Mouse (Mus musculus): ENCODE results near the gene Plpp6. TPM values are rescaled to one million over a fixed set of nuclear protein-coding genes. Genes with fewer than 3 reads are reported as not detected.

The Plpp6 gene
- polyA plus RNA-seq, 1 experiment from 2014 or later, result 6.4 TPM

DNA sequence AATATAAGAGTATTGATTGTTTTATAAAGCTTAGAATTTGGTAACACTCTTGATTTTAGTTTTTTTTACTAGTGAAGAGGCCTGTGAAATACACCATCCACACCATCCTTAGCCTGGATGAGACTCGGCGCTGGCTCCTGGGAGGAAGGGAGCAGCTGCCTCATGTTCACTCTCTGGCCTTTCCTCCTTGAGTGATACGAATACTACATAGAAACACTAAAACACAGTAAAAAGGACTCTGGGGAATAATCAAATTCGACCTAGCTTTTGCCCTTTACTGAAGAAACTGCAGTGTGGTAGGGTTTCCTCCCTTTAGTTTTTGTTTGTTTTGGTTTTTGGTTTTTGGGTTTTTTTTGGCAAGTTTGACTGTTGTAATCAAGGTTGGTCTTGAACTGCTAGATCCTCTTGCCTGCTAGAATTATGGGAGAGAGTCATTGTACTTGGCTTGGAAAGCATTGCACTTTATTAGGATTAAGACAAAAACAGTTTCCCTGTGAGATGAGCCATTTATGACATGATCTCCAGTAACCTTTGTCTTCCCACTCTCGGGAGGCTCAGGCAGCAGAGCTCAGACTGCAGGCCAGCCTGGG is 50.8 kb downstream of the Plpp6 start:
- no peak overlapping the region for H3K27ac ChIP-seq
- 81% methylated on average over 5 of the region's 5 CpGs for WGBS
- H3K9me3 ChIP-seq, result 0 out of 2 replicates have a peak, but pooled peaks cover 2% of the 10 kb centered on the region
- no peak overlapping the region for H3K9ac ChIP-seq
- H3K36me3 ChIP-seq, result peaks cover 65% of the 10 kb centered on the region
- no peak for ATAC-seq (ENCODE audit: insufficient number of reproducible peaks, insufficient read depth, low FRiP score, low TSS enrichment, low read depth)
- H3K4me1 ChIP-seq, result no peaks in the 10 kb centered on the region
- no peak overlapping the region for H3K4me3 ChIP-seq
- no peak overlapping the region for H3K4me2 ChIP-seq
- no peaks in the 10 kb centered on the region for H3K27me3 ChIP-seq

DNA sequence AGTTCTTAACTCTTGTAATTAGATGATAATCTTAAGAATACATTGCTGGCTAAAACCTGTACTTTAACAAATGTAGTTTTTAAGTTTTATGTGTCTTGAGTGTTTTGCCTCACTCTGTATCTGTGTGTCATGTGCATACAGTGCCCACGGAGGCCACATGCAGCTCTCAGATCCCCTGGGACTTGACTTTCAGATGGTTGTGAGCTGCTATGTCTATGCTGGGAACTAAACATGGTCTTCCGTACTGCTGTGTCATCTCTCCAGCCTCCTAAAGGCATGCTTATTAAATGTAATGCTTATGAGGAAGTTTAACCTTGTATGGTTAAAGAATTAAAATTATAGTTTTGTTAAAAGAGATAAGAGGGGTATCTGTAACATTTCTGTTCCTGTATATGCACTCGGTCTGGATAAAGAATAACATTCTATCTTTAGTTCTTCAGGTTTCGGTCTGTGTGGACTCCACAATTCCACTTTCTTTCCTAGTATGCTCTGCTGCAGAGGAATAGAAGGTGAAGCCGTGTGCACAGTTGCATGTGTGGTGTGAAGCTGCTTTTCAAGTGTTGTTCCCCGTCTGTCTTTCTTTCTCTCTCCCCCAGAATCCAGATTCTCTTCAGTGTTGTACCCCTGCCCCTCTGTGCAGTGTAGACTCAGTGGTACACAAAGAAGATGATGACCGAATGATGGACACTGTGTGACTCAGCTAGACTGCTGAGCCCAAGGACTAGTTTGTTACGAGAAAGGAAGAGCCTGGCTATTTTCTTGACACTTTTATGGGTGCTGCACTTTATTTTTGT is 51.9 kb downstream of the Plpp6 start:
- H3K4me3 ChIP-seq, result no peak overlapping the region
- H3K9me3 ChIP-seq, result 0 out of 2 replicates have a peak, but pooled peaks cover 2% of the 10 kb centered on the region
- 82% methylated on average over 8 of the region's 8 CpGs for WGBS
- H3K27me3 ChIP-seq, result no peaks in the 10 kb centered on the region
- ATAC-seq (ENCODE audit: insufficient number of reproducible peaks, insufficient read depth, low FRiP score, low TSS enrichment, low read depth), result no peak
- H3K27ac ChIP-seq, result no peak overlapping the region
- peaks cover 75% of the 10 kb centered on the region for H3K36me3 ChIP-seq
- H3K4me2 ChIP-seq, result no peak overlapping the region
- H3K4me1 ChIP-seq, result no peaks in the 10 kb centered on the region
- H3K9ac ChIP-seq, result no peak overlapping the region

DNA sequence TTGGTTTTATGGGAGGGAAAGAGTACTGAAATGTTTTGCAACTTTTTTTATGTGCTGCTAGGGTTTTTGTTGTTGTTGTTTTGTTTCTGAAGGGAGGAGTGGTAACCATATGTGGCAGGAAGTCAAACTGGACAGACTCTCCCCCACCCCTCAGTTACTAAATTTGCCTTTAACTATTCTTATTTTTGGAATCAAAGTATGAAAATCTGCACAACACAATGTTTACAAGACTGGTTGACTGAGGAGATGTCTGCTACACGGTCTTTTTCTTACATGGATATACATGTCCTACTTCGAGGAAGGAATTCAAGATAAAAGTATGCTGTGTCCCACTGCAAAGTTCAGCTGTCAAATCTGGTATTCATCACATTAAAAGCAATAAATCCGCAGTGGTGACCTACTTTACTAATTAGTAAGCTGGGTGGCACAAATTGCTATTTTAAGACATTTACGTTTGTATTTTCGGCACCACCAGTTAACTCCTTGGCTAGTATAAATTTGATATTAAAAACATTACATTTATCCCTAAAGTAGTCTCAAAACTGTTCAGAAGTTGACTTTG is 52.5 kb downstream of the Plpp6 start:
- Histone ChIP-seq H3K9me3 (0 out of 2 replicates have a peak, but pooled peaks cover 2% of the 10 kb centered on the region), H3K4me3 (no peak overlapping the region), H3K4me2 (no peak overlapping the region), H3K9ac (no peak overlapping the region), H3K4me1 (no peaks in the 10 kb centered on the region), H3K27me3 (no peaks in the 10 kb centered on the region), H3K27ac (no peak overlapping the region), H3K36me3 (peaks cover 73% of the 10 kb centered on the region)
- WGBS, result 74% methylated on average over 5 of the region's 5 CpGs
- no peak for ATAC-seq (ENCODE audit: insufficient number of reproducible peaks, insufficient read depth, low FRiP score, low TSS enrichment, low read depth)

Other genes starting within 250 kb of the Plpp6 start
- 2.2 TPM in 2 replicates for gene Slc1a1, start 128.9 kb upstream of the Plpp6 start, polyA plus RNA-seq (2015; fragmentation: Nextera tagmentation; extraction: Ambion mirVana)
- gene 4430402I18Rik, start 3.8 kb downstream of the Plpp6 start, polyA plus RNA-seq (2015; fragmentation: Nextera tagmentation; extraction: Ambion mirVana), result 0.30 and 0.77 TPM in 2 replicates
- 45.4 and 47.6 TPM in 2 replicates for gene Cdc37l1, start 26.4 kb downstream of the Plpp6 start, polyA plus RNA-seq (2015; fragmentation: Nextera tagmentation; extraction: Ambion mirVana)
- gene Ak3, start 84.0 kb downstream of the Plpp6 start, polyA plus RNA-seq (2015; fragmentation: Nextera tagmentation; extraction: Ambion mirVana), result 68.8 and 72.8 TPM in 2 replicates
- gene Rcl1, start 137.4 kb downstream of the Plpp6 start, polyA plus RNA-seq (2015; fragmentation: Nextera tagmentation; extraction: Ambion mirVana), result 60.4 and 67.0 TPM in 2 replicates